Mouse (Mus musculus) fibroblast of lung, adult 2 months (primary cell): ENCODE data around the gene B4galnt2.

Source experiments
- DNase-seq: peaks from one replicate; pipeline ENCODE4 v3.0.0-alpha.2; 2011; ENCODE audit warnings: low read depth

B4galnt2 gene

GRCm38 (mm10) chr11:95840694-95841497 is 73.8 kb downstream of the B4galnt2 start:
- DNase-seq, result no peak

GRCm38 (mm10) chr11:95838999-95839868 is 75.5 kb downstream of the B4galnt2 start:
- no peak for DNase-seq

GRCm38 (mm10) chr11:95838598-95838997 is 76.1 kb downstream of the B4galnt2 start:
- DNase-seq, result no peak

DNA sequence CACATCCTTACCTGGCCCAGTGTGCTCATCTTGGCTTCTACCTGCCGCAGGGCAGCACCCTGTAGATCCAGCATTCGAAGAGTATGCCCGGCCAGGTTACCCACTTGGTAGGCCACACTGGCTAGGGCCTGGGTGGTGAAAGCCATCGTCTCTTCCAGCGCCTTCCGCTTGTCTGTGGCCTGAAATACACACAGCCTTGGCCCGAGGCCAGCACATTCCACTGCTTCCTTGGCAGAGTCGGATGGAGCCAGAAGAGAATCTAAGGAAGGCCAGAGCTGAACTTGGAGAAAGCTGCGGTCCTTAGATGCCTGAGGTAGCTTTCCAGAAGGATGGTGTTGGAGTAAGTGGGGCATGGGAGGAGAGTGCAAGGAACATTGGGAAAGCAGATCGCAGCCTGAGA is 77.6 kb downstream of the B4galnt2 start, which contains the start of gene Gngt2:
Gene Gngt2 (plus strand): TSS at position 158 of the 400 bp plus-strand sequence.
- DNase-seq, result no peak

GRCm38 (mm10) chr11:95836433-95836832 is 78.3 kb downstream of the B4galnt2 start:
- DNase-seq, result no peak

GRCm38 (mm10) chr11:95835832-95836231 is 78.9 kb downstream of the B4galnt2 start:
- DNase-seq, result no peak

- DNase-seq, result no peak
Observed at GRCm38 (mm10) chr11:95834742-95835710, 79.7 kb downstream of the B4galnt2 start.

DNA sequence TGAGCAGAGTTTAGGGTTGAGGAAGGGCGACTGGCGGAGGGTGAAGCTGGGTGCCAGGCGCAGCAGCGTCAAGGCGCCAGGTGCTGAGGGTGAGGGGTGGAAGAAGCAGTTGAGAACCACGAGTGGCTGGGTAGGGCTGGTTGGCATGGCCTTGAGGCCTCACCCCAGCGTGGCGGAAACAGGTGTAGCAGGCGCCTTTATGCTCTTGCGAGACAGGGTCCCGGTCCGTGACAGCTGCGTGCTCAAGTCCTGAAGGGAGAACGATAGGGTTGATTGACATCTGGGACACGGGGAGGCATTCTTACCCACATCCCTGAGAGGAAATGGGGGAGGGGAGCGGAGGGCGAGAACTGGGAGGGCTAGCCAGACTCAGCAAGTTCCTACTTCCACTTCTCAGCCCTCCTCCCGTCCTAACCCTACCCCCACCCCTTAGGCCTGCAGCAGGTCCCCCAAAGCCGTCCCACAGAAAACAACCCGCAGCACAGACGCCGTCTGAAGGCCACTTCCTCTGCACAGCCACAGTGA is 80.5 kb downstream of the B4galnt2 start:
- no peak for DNase-seq

GRCm38 (mm10) chr11:95833631-95834142 is 81.0 kb downstream of the B4galnt2 start:
- no peak for DNase-seq

- DNase-seq, result no peak
Observed at GRCm38 (mm10) chr11:95833006-95833570, 81.6 kb downstream of the B4galnt2 start.

DNA sequence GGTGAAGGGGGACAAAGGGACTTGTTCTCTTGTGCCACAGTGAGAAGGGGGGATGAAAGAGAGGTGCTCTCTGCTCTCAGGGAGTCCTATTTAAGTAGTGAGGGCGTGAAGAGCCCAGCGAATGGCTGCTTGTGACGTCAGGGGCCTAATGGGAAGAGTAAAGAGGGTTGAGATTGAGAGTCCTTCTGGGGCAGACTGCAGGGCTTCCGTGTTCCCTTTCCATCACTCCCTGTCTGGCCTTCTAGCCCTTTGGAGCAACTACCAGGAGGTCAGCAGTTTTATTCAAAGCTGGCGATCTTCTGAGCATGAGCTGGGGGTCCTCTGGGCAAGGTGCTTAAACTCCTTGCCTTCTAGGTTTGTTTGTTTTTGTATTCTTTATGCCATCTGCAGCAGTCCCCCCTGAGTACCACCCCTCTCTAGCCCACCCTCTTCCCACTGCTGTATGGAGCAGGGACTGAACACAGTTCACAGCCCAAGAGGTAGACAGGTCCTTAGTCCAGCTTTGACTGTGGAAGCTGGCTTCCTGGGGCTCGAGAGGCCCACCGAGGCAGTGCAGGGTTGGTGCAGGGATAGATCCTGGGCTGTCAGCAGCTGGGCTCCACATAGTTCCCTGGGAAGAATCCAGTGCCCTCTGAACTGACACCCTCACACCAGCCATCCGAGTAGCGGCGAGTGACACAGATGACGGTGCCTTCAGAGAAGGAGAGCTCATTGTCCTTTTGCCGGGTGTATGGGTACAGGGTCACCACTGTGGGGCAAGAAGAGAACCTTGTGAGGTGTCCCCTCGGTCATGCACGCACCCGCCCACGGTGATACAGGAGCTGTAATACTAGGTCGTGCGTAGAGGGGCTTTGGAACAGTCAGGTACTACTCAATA is 82.3 kb downstream of the B4galnt2 start:
- no peak for DNase-seq

DNA sequence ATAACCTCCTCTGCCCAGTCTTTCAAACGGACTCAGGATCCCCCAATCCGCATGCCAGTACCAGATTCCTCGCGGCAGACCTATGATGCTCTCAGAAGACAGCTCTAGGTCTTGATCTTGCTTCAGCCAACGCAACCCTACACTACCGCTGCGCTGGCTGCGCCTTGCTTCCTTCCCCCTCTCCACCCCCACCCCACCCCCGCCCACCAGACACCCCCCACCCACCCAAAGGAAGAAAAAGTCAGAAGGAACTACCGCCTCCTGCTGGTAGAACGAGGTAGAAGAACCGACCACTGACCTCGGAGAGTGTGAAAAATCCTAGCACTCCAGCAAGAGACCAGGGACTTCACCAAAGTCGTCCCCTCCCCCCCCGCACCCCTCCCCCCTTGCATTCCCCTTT is 83.0 kb downstream of the B4galnt2 start:
- no peak for DNase-seq

DNA sequence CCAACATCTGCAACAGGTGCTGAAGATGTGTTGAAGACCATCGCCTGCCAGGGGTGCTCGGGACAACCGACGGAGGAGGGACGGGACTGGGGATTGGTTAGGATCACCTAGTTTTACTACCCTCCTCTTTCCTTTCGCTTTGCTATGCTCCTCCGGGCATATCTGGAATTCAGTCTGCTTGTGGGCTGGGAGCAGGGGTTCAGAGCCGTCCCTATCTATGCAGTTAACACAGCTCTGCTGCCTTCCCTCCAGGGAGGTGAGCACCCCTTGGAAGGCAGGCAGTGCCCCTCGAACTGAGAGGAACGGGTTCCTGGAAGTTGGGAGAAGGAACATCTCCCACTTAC is 83.4 kb downstream of the B4galnt2 start:
- DNase-seq, result no peak

GRCm38 (mm10) chr11:95830411-95831275 is 84.0 kb downstream of the B4galnt2 start:
- no peak for DNase-seq

GRCm38 (mm10) chr11:95829526-95830050 is 85.1 kb downstream of the B4galnt2 start:
- DNase-seq, result no peak

DNA sequence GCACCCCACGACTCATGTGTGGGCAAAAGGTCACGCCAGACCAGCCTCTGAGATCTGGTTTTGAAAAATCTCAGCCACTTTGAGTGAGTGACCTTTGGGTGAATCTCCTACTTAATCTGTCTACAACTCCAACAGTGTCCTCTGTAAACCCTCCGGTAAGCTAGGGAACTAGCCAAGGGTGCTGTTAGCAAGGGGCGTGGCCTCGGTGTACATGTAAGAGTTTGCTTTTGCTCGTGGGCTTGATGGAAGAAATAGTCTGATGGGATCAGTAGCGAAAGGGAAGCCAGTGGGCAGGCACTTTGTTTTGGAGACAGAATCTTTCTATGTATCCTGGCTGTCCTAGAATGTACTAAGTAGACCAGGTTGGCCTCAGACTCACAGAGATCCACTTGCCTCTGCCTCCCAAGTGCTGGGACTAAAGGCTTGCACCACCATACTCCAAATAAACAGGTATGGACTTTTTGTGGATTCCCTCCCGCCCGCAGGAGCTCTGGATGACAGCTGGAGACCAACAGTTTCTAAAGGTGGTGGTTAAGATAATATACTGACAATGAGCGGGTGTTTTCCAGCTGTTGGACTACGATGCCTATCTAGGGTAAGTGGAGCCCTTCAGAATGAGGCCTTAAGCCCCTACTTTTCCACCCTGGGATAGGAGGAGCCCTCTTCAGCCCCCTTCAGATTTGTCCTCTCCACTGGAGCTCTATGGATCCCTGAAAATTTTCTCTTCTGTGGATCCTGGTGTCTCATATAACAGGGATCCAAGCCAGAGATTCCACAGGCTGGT is 86.3 kb downstream of the B4galnt2 start:
- DNase-seq, result no peak

DNA sequence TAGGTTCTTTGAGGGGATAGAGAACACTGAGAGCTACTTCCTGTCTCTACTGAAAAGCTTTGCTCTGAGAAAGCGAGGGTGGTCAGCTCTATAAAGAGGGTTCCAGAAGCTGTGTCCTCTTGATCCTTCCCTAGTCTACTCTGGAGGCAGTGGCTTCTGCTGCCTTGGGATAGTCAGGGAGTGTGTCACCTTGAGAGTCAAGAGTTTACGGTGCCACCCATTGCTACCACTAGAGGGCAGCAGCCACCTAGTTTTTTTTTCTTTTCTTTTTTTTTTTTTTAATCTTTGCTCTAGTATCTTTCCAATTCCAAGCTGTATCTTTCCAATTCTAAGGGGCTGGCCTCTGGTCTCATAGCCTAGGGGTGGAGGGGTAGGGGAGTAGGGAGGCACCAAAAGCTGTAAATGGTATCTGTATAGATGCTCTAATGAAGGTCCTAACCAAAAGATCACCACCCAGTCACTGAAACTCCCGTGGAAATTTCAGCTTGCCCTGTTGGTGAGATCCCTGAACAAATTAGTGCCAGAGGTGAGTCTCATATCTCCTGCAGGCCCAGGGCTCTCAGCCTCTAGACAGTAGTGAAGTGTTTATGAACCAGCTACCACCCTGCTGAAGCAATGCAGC is 87.1 kb downstream of the B4galnt2 start:
- DNase-seq, result no peak

DNA sequence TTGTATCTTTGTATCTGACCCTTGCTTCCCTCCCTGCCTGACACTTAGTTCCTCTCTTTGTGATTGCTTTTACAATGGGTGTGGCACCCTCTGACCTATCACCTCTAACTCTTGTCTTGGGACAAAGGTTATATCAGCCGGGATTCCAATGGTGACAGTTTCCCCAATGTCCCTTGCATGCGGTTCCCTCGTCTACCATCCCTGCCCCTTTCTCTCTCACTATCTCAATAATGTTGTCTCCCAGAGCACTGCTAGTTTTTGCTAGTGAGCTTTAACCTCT is 87.6 kb downstream of the B4galnt2 start:
- no peak for DNase-seq
